ENCODE assay signal across 12 mouse cellular contexts in the genomic region with DNA sequence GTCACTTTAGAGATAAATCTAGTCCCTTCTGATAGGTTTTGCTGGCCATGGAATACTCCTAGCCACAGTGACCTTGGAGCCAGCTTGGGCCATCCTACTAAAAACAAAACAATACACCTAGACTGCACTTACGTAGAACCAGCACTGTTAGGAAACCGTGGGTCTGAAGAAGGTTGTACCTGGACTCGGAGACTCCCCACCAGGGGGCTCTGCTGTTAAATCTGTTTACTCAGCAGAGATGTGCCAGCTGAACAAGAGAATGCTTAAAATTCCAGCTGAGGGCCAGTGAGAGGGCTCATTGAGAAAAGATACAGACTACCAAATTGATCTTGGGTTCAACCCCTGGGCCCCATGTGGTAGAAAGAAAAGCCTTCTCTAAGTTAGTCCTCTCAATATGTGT. TPM values are rescaled to one million over a fixed set of nuclear protein-coding genes. Genes with fewer than 3 reads are reported as not detected.
DNase-seq lines count a peak whose midpoint lies in the region; ATAC-seq and TF ChIP-seq lines count a peak whose summit lies in the region.
"Had no signal": no experiment of that assay in that cellular context is flagged by ENCODE, and none has a peak within 500 bp of the region (broad histone marks: within the 10 kb centered on the region; RNA-seq: fewer than 3 reads in every experiment).

No protein-coding gene starts in this region.

- TF ChIP-seq CTCF in cerebellum, adult 2 months (IDR thresholded peaks at IDR 0.05; ENCODE audit: borderline replicate concordance, insufficient read depth, low read depth, low read length), result no peak

- no peaks in the 10 kb centered on the region for H3K9me3 ChIP-seq in hindbrain, embryonic 11.5 days (ENCODE audit: control insufficient read depth, low read length)
- no peaks in the 10 kb centered on the region for H3K9me3 ChIP-seq in hindbrain, embryonic 12.5 days (replicated peaks)
- H3K9me3 ChIP-seq: heart, embryonic 15.5 days had no signal

- H3K36me3 ChIP-seq in hindbrain, embryonic 11.5 days (ENCODE audit: control insufficient read depth, insufficient read depth, low read length), result peaks cover 2% of the 10 kb centered on the region; the same call in 1 of the 2 replicates
- peaks cover 79% of the 10 kb centered on the region for H3K36me3 ChIP-seq in hindbrain, embryonic 12.5 days

- 82% methylated on average over 3 of the region's 3 CpGs for WGBS in hindbrain, embryonic 11.5 days
- WGBS in hindbrain, embryonic 12.5 days, result 87% methylated on average over 3 of the region's 3 CpGs
- 67% methylated on average over 3 of the region's 3 CpGs for WGBS in cerebellum, adult 2 months

- no peaks in the 10 kb centered on the region for H3K27me3 ChIP-seq in hindbrain, embryonic 11.5 days (ENCODE audit: control insufficient read depth, insufficient read depth, low read length)
- no peaks in the 10 kb centered on the region for H3K27me3 ChIP-seq in hindbrain, embryonic 12.5 days
- H3K27me3 ChIP-seq in cerebellum, adult 2 months (ENCODE audit: control insufficient read depth, insufficient read depth, low read length), result no peaks in the 10 kb centered on the region
- H3K27me3 ChIP-seq: heart, embryonic 15.5 days had no signal

- no peaks in the 10 kb centered on the region for H3K4me1 ChIP-seq in hindbrain, embryonic 11.5 days (replicated peaks; ENCODE audit: control insufficient read depth, insufficient read depth, low read length)
- no peaks in the 10 kb centered on the region for H3K4me1 ChIP-seq in hindbrain, embryonic 12.5 days
- H3K4me1 ChIP-seq in cerebellum, adult 2 months (ENCODE audit: control insufficient read depth, insufficient read depth, low read length), result peaks cover 1% of the 10 kb centered on the region; the same call in 1 of the 2 replicates

- DNase-seq in hindbrain, embryonic 11.5 days (ENCODE audit: low spot score), result peak; percentile 44
- DNase-seq in right cerebral cortex, postnatal 14 days, result peak; percentile 50
- no peak for DNase-seq in right cerebral cortex, adult 18-20 months
- peak; percentile 74 for DNase-seq in embryo, embryonic 11 days
- peak; percentile 58 for DNase-seq in thymus, postnatal 14 days
- DNase-seq in cerebellum, adult 2 months, result no peak
- DNase-seq: cerebellum, adult 11 months; right cerebral cortex, postnatal 25 days had no signal

- no peak for ATAC-seq in hindbrain, embryonic 11.5 days (ENCODE audit: low FRiP score)
- no peak for ATAC-seq in hindbrain, embryonic 12.5 days (ENCODE audit: low FRiP score)
- ATAC-seq in granulocyte monocyte progenitor cell, adult 5-6 weeks (replicated peaks; ENCODE audit: poor library complexity, severe bottlenecking), result no peak

- H3K9ac ChIP-seq in hindbrain, embryonic 11.5 days (ENCODE audit: low read depth, low read length), result no peak overlapping the region
- no peak overlapping the region for H3K9ac ChIP-seq in hindbrain, embryonic 12.5 days
- H3K9ac ChIP-seq: heart, embryonic 15.5 days; liver, embryonic 14.5 days had no signal

- no peak overlapping the region for H3K27ac ChIP-seq in hindbrain, embryonic 11.5 days (ENCODE audit: low read depth, low read length)
- no peak overlapping the region for H3K27ac ChIP-seq in hindbrain, embryonic 12.5 days
- H3K27ac ChIP-seq in cerebellum, adult 2 months (ENCODE audit: insufficient read depth, low read length), result no peak overlapping the region
- H3K27ac ChIP-seq: heart, embryonic 15.5 days; liver, embryonic 14.5 days had no signal

- TF ChIP-seq POLR2A in cerebellum, adult 2 months (IDR thresholded peaks at IDR 0.05; ENCODE audit: borderline replicate concordance, insufficient read depth, low read length), result no peak

- no peak overlapping the region for H3K4me3 ChIP-seq in hindbrain, embryonic 11.5 days (ENCODE audit: low read depth, low read length)
- H3K4me3 ChIP-seq in hindbrain, embryonic 12.5 days, result no peak overlapping the region
- no peak overlapping the region for H3K4me3 ChIP-seq in cerebellum, adult 2 months (replicated peaks; ENCODE audit: insufficient read depth, low read depth, low read length)
- H3K4me3 ChIP-seq: heart, embryonic 15.5 days had no signal

- H3K4me2 ChIP-seq in hindbrain, embryonic 11.5 days (replicated peaks; ENCODE audit: low read depth, low read length), result no peak overlapping the region
- H3K4me2 ChIP-seq in hindbrain, embryonic 12.5 days (replicated peaks), result no peak overlapping the region
- H3K4me2 ChIP-seq: heart, embryonic 15.5 days had no signal

RNA-seq across cellular contexts. Expression of gene Zc3hc1, which starts 9.7 kb away (rescaled TPM):
- 69.3 and 79.1 TPM in 2 replicates for polyA plus RNA-seq in hindbrain, embryonic 11.5 days (2014; fragmentation: Nextera tagmentation; extraction: Ambion mirVana)
- polyA plus RNA-seq in hindbrain, embryonic 12.5 days (2016; fragmentation: Nextera tagmentation; extraction: Ambion mirVana), result 65.3 and 67.6 TPM in 2 replicates
- polyA plus RNA-seq in cerebellum, adult 2 months (2012; rRNA removed), result 26.6 and 30.2 TPM in 2 replicates
- total RNA-seq in granulocyte monocyte progenitor cell, adult 5-6 weeks (2014; fragmentation: Nextera tagmentation), result 36.6 and 37.9 TPM in 2 replicates
- 40.6 and 45.1 TPM in 2 replicates for total RNA-seq in granulocyte monocyte progenitor cell, adult 5-6 weeks (2017)

RNA-seq across cellular contexts. Expression of gene Klhdc10, which starts 20.6 kb away (rescaled TPM):
- polyA plus RNA-seq in hindbrain, embryonic 11.5 days (2014; fragmentation: Nextera tagmentation; extraction: Ambion mirVana), result 27.4 and 28.2 TPM in 2 replicates
- polyA plus RNA-seq in hindbrain, embryonic 12.5 days (2016; fragmentation: Nextera tagmentation; extraction: Ambion mirVana), result 42.5 and 45.4 TPM in 2 replicates
- polyA plus RNA-seq in cerebellum, adult 2 months (2012; rRNA removed), result 84.2 and 90.8 TPM in 2 replicates
- total RNA-seq in granulocyte monocyte progenitor cell, adult 5-6 weeks (2014; fragmentation: Nextera tagmentation), result 30.9 and 31.9 TPM in 2 replicates
- total RNA-seq in granulocyte monocyte progenitor cell, adult 5-6 weeks (2017), result 52.7 and 57.6 TPM in 2 replicates

Comparison
In these comparisons a context has a peak if more than half of its experiments do, and no peak if none do; other contexts are left out.
1. DNase-seq: peak in hindbrain, embryonic 11.5 days (single experiment), right cerebral cortex, postnatal 14 days (single experiment), embryo, embryonic 11 days (single experiment) and thymus, postnatal 14 days (single experiment); none in right cerebral cortex, adult 18-20 months (single experiment) and cerebellum, adult 2 months (0 of 2).